Mouse (Mus musculus): ENCODE measurements around the gene Fgf22. TPM values are rescaled to one million over a fixed set of nuclear protein-coding genes. Genes with fewer than 3 reads are reported as not detected.

The Fgf22 gene
- polyA plus RNA-seq, 1 experiment, result 0.29 TPM

GRCm38 (mm10) chr10:79798289-79798928 lies 43.5 kb downstream of the Fgf22 start:
- peaks cover 57% of the 10 kb centered on the region for H3K79me2 ChIP-seq (ENCODE audit: control insufficient read depth, insufficient read depth)
- H3ac ChIP-seq (ENCODE audit: control insufficient read depth, insufficient read length, low read depth), result no peak overlapping the region
- no peak overlapping the region for H3K4me3 ChIP-seq (ENCODE audit: insufficient read depth, poor library complexity, severe bottlenecking)
- no peaks in the 10 kb centered on the region for H3K36me3 ChIP-seq (ENCODE audit: control insufficient read depth, insufficient read depth)
- TF ChIP-seq FOSL1 (IDR thresholded peaks at IDR 0.05; ENCODE audit: insufficient read depth, low read length, poor library complexity, severe bottlenecking) (no peak), USF1 (IDR thresholded peaks at IDR 0.05; ENCODE audit: low read depth) (no peak), MYOD1 (IDR thresholded peaks at IDR 0.05; ENCODE audit: control insufficient read depth, insufficient read length, low read depth) (no peak), MAX (IDR thresholded peaks at IDR 0.05) (no peak), MYOG (IDR thresholded peaks at IDR 0.05; ENCODE audit: control insufficient read depth, extremely low read depth, insufficient read length) (no peak), CEBPB (IDR thresholded peaks at IDR 0.05; ENCODE audit: low read depth) (no peak), CTCF (IDR thresholded peaks at IDR 0.05; ENCODE audit: control insufficient read depth, insufficient read depth, insufficient read length) (no peak)
- H3K79me3 ChIP-seq (ENCODE audit: low read depth), result peaks cover 2% of the 10 kb centered on the region
- H3K27me3 ChIP-seq (ENCODE audit: control insufficient read depth, insufficient read depth, insufficient read length), result no peaks in the 10 kb centered on the region

- peaks cover 40% of the 10 kb centered on the region for H3K79me2 ChIP-seq (ENCODE audit: control insufficient read depth, insufficient read depth)
- H3K79me3 ChIP-seq (ENCODE audit: low read depth), result peaks cover 2% of the 10 kb centered on the region
- H3K27me3 ChIP-seq (ENCODE audit: control insufficient read depth, insufficient read depth, insufficient read length), result no peaks in the 10 kb centered on the region
- no peak overlapping the region for H3ac ChIP-seq (ENCODE audit: control insufficient read depth, insufficient read length, low read depth)
- TF ChIP-seq FOSL1 (IDR thresholded peaks at IDR 0.05; ENCODE audit: insufficient read depth, low read length, poor library complexity, severe bottlenecking) (no peak), MYOG (IDR thresholded peaks at IDR 0.05; ENCODE audit: control insufficient read depth, extremely low read depth, insufficient read length) (no peak), CTCF (IDR thresholded peaks at IDR 0.05; ENCODE audit: control insufficient read depth, insufficient read depth, insufficient read length) (no peak), CEBPB (IDR thresholded peaks at IDR 0.05; ENCODE audit: low read depth) (no peak), USF1 (IDR thresholded peaks at IDR 0.05; ENCODE audit: low read depth) (no peak), MAX (IDR thresholded peaks at IDR 0.05) (no peak), MYOD1 (IDR thresholded peaks at IDR 0.05; ENCODE audit: control insufficient read depth, insufficient read length, low read depth) (no peak)
- no peaks in the 10 kb centered on the region for H3K36me3 ChIP-seq (ENCODE audit: control insufficient read depth, insufficient read depth)
- H3K4me3 ChIP-seq (ENCODE audit: insufficient read depth, poor library complexity, severe bottlenecking), result no peak overlapping the region
Observed at GRCm38 (mm10) chr10:79800508-79800907, 45.6 kb downstream of the Fgf22 start.

GRCm38 (mm10) chr10:79801837-79802236 lies 47.0 kb downstream of the Fgf22 start:
- peaks cover 2% of the 10 kb centered on the region for H3K79me3 ChIP-seq (ENCODE audit: low read depth)
- no peaks in the 10 kb centered on the region for H3K36me3 ChIP-seq (ENCODE audit: control insufficient read depth, insufficient read depth)
- H3K4me3 ChIP-seq (ENCODE audit: insufficient read depth, poor library complexity, severe bottlenecking), result no peak overlapping the region
- no peak for TF ChIP-seq MYOG (IDR thresholded peaks at IDR 0.05; ENCODE audit: control insufficient read depth, extremely low read depth, insufficient read length)
- no peak for TF ChIP-seq USF1 (IDR thresholded peaks at IDR 0.05; ENCODE audit: low read depth)
- TF ChIP-seq MYOD1 (IDR thresholded peaks at IDR 0.05; ENCODE audit: control insufficient read depth, insufficient read length, low read depth), result no peak
- TF ChIP-seq CEBPB (IDR thresholded peaks at IDR 0.05; ENCODE audit: low read depth), result no peak
- TF ChIP-seq FOSL1 (IDR thresholded peaks at IDR 0.05; ENCODE audit: insufficient read depth, low read length, poor library complexity, severe bottlenecking), result no peak
- TF ChIP-seq CTCF (IDR thresholded peaks at IDR 0.05; ENCODE audit: control insufficient read depth, insufficient read depth, insufficient read length), result no peak
- TF ChIP-seq MAX (IDR thresholded peaks at IDR 0.05), result no peak
- no peak overlapping the region for H3ac ChIP-seq (ENCODE audit: control insufficient read depth, insufficient read length, low read depth)
- H3K27me3 ChIP-seq (ENCODE audit: control insufficient read depth, insufficient read depth, insufficient read length), result no peaks in the 10 kb centered on the region
- H3K79me2 ChIP-seq (ENCODE audit: control insufficient read depth, insufficient read depth), result peaks cover 28% of the 10 kb centered on the region

GRCm38 (mm10) chr10:79802331-79802971 lies 47.6 kb downstream of the Fgf22 start:
- Histone ChIP-seq H3K79me3 (ENCODE audit: low read depth) (peaks cover 2% of the 10 kb centered on the region), H3ac (ENCODE audit: control insufficient read depth, insufficient read length, low read depth) (no peak overlapping the region), H3K36me3 (ENCODE audit: control insufficient read depth, insufficient read depth) (no peaks in the 10 kb centered on the region), H3K27me3 (ENCODE audit: control insufficient read depth, insufficient read depth, insufficient read length) (no peaks in the 10 kb centered on the region), H3K79me2 (ENCODE audit: control insufficient read depth, insufficient read depth) (peaks cover 24% of the 10 kb centered on the region), H3K4me3 (ENCODE audit: insufficient read depth, poor library complexity, severe bottlenecking) (no peak overlapping the region)
- no peak for TF ChIP-seq CTCF (IDR thresholded peaks at IDR 0.05; ENCODE audit: control insufficient read depth, insufficient read depth, insufficient read length)
- TF ChIP-seq CEBPB (IDR thresholded peaks at IDR 0.05; ENCODE audit: low read depth), result peak; percentile 48

GRCm38 (mm10) chr10:79803716-79804323 lies 48.9 kb downstream of the Fgf22 start:
- TF ChIP-seq USF1 (IDR thresholded peaks at IDR 0.05; ENCODE audit: low read depth), result no peak
- no peak for TF ChIP-seq FOSL1 (IDR thresholded peaks at IDR 0.05; ENCODE audit: insufficient read depth, low read length, poor library complexity, severe bottlenecking)
- TF ChIP-seq MYOG (IDR thresholded peaks at IDR 0.05; ENCODE audit: control insufficient read depth, extremely low read depth, insufficient read length), result no peak
- TF ChIP-seq MYOD1 (IDR thresholded peaks at IDR 0.05; ENCODE audit: control insufficient read depth, insufficient read length, low read depth), result no peak
- no peak for TF ChIP-seq CTCF (IDR thresholded peaks at IDR 0.05; ENCODE audit: control insufficient read depth, insufficient read depth, insufficient read length)
- no peak for TF ChIP-seq CEBPB (IDR thresholded peaks at IDR 0.05; ENCODE audit: low read depth)
- no peak for TF ChIP-seq MAX (IDR thresholded peaks at IDR 0.05)
- H3K27me3 ChIP-seq (ENCODE audit: control insufficient read depth, insufficient read depth, insufficient read length), result no peaks in the 10 kb centered on the region
- no peaks in the 10 kb centered on the region for H3K36me3 ChIP-seq (ENCODE audit: control insufficient read depth, insufficient read depth)
- H3ac ChIP-seq (ENCODE audit: control insufficient read depth, insufficient read length, low read depth), result no peak overlapping the region
- H3K79me2 ChIP-seq (ENCODE audit: control insufficient read depth, insufficient read depth), result peaks cover 10% of the 10 kb centered on the region
- H3K79me3 ChIP-seq (ENCODE audit: low read depth), result peaks cover 2% of the 10 kb centered on the region
- no peak overlapping the region for H3K4me3 ChIP-seq (ENCODE audit: insufficient read depth, poor library complexity, severe bottlenecking)
